Mouse (Mus musculus) gastrocnemius, adult 2 months (tissue): ENCODE data around the gene Cacna2d4. TPM values are rescaled to one million over a fixed set of nuclear protein-coding genes. Genes with fewer than 3 reads are reported as not detected.
"Not testable (repeated sequence)": the region's sequence is repeated elsewhere in the genome, so short reads cannot be mapped to it uniquely, and the experiment has no call there.

Experiments
- DNase-seq: peaks from one replicate; pipeline ENCODE4 v3.0.0; 2022
- H3K27ac ChIP-seq: fragments of 200-600 bp; 2 replicates; pipeline ENCODE4 v1.8.1; 2022; ENCODE audit warnings: mild to moderate bottlenecking
- H3K4me3 ChIP-seq: fragments of 200-600 bp; 2 replicates; pipeline ENCODE4 v1.8.1; 2022; ENCODE audit warnings: mild to moderate bottlenecking, moderate library complexity
- CTCF ChIP-seq: fragments of 200-600 bp; IDR thresholded peaks from 2 replicates; pipeline ENCODE4 v1.8.1; 2022; ENCODE audit warnings: antibody characterized with exemption, mild to moderate bottlenecking, moderate library complexity
- intact Hi-C: fragments of 180-260 bp; cut with DNase I; formaldehyde crosslinking; loops from one replicate; pipeline ENCODE4 v1.15.1; 2025
- total RNA-seq, 2 experiments: library from RNA; stranded (reverse); gene quantifications; 2 replicates each; pipeline ENCODE4 v1.2.3; 2021

The Cacna2d4 gene
- total RNA-seq, 2 experiments from 2014 or later = 0.33 to 2.7 TPM

GRCm38 (mm10) chr6:119341409-119341808, 105.1 kb downstream of the Cacna2d4 start:
- Histone ChIP-seq H3K27ac (peak overlapping the region; percentile 6; the same call in 1 of the 2 replicates), H3K4me3 (no peak overlapping the region)
- no peak for DNase-seq
- no peak for TF ChIP-seq CTCF
- intact Hi-C loops = loop anchor here (10.0 kb wide), 1 partner anchor 237 kb away; no protein-coding TSS in a partner anchor

- no peak for DNase-seq
- Histone ChIP-seq H3K4me3 (no peak overlapping the region), H3K27ac (no peak overlapping the region)
- intact Hi-C loops = loop anchor here (5.0 to 10.0 kb wide), 2 partner anchors 241 to 699 kb away; no protein-coding TSS in a partner anchor
- no peak for TF ChIP-seq CTCF
Measured at GRCm38 (mm10) chr6:119346257-119346656, 109.9 kb downstream of the Cacna2d4 start.

- no peak overlapping the region for H3K27ac ChIP-seq
- no peak for DNase-seq
- intact Hi-C loops = loop anchor here (1.0 to 10.0 kb wide), 4 partner anchors 83 to 701 kb away; no protein-coding TSS in a partner anchor
- no peak overlapping the region for H3K4me3 ChIP-seq
- TF ChIP-seq CTCF = no peak
Measured at GRCm38 (mm10) chr6:119347813-119348212, 111.5 kb downstream of the Cacna2d4 start.

GRCm38 (mm10) chr6:119348234-119348633, 111.9 kb downstream of the Cacna2d4 start:
- intact Hi-C loops = loop anchor here (1.0 to 10.0 kb wide), 4 partner anchors 83 to 701 kb away; no protein-coding TSS in a partner anchor
- H3K27ac ChIP-seq = no peak overlapping the region
- DNase-seq = peak; percentile 80
- TF ChIP-seq CTCF = peak; percentile 93
- H3K4me3 ChIP-seq = no peak overlapping the region

- TF ChIP-seq CTCF = no peak
- H3K27ac ChIP-seq = no peak overlapping the region
- no peak for DNase-seq
- H3K4me3 ChIP-seq = no peak overlapping the region
- intact Hi-C loops = no loop called here
Measured at GRCm38 (mm10) chr6:119350703-119351198, 114.4 kb downstream of the Cacna2d4 start.

- Histone ChIP-seq H3K27ac (no peak overlapping the region), H3K4me3 (no peak overlapping the region)
- DNase-seq = no peak
- no peak for TF ChIP-seq CTCF
- intact Hi-C loops = no loop called here
Measured at GRCm38 (mm10) chr6:119351656-119352055, 115.3 kb downstream of the Cacna2d4 start.

- DNase-seq = no peak
- H3K27ac ChIP-seq = no peak overlapping the region
- TF ChIP-seq CTCF = no peak
- intact Hi-C loops = no loop called here
- no peak overlapping the region for H3K4me3 ChIP-seq
Measured at GRCm38 (mm10) chr6:119352501-119352900, 116.2 kb downstream of the Cacna2d4 start.

- intact Hi-C loops = no loop called here
- TF ChIP-seq CTCF = no peak
- Histone ChIP-seq H3K27ac (no peak overlapping the region), H3K4me3 (no peak overlapping the region)
- DNase-seq = no peak
Measured at GRCm38 (mm10) chr6:119358020-119358571, 121.8 kb downstream of the Cacna2d4 start.

GRCm38 (mm10) chr6:119360250-119360649, 123.9 kb downstream of the Cacna2d4 start:
- DNase-seq, H3K27ac ChIP-seq, H3K4me3 ChIP-seq, intact Hi-C loops: not testable (repeated sequence)

GRCm38 (mm10) chr6:119360925-119361702, 124.8 kb downstream of the Cacna2d4 start:
- no peak for DNase-seq
- TF ChIP-seq CTCF = no peak
- H3K27ac ChIP-seq = no peak overlapping the region
- H3K4me3 ChIP-seq = no peak overlapping the region
- intact Hi-C loops = no loop called here

GRCm38 (mm10) chr6:119363593-119363992, 127.3 kb downstream of the Cacna2d4 start:
- intact Hi-C loops = loop anchor here (2.0 kb wide), 1 partner anchor 67 kb away; no protein-coding TSS in a partner anchor

GRCm38 (mm10) chr6:119366800-119367199, 130.5 kb downstream of the Cacna2d4 start:
- H3K4me3 ChIP-seq, DNase-seq, intact Hi-C loops, H3K27ac ChIP-seq: not testable (repeated sequence)

More at GRCm38 (mm10) chr6:119363593-119363992, 127.3 kb downstream of the Cacna2d4 start:
- no peak for TF ChIP-seq CTCF
- Histone ChIP-seq H3K4me3 (no peak overlapping the region), H3K27ac (no peak overlapping the region)
- DNase-seq = no peak

GRCm38 (mm10) chr6:119367382-119367781, 131.1 kb downstream of the Cacna2d4 start:
- intact Hi-C loops = no loop called here
- no peak overlapping the region; the same call in 1 of the 2 replicates for H3K27ac ChIP-seq
- no peak; the same call in 1 of the 2 replicates for TF ChIP-seq CTCF
- no peak for DNase-seq
- H3K4me3 ChIP-seq = no peak overlapping the region
